Mouse (Mus musculus) ES-E14 (cell line): ENCODE data around the gene Rnf135. TPM values are rescaled to one million over a fixed set of nuclear protein-coding genes. Genes with fewer than 3 reads are reported as not detected.

Experiments used
- DNase-seq: peaks from one replicate; pipeline ENCODE4 v3.0.0-alpha.2; 2013; ENCODE audit warnings: low read depth, low spot score
- H3K27ac ChIP-seq: 2 replicates; pipeline ENCODE4 v1.5.1; 2012; ENCODE audit warnings: low read depth, mild to moderate bottlenecking, low read length, moderate library complexity, mixed read lengths; ENCODE audit not compliant: poor library complexity, insufficient read depth, severe bottlenecking
- H3K36me3 ChIP-seq: 2 replicates; pipeline ENCODE4 v1.6.1; 2012; ENCODE audit warnings: mild to moderate bottlenecking, low read length, moderate library complexity, mixed read lengths; ENCODE audit not compliant: control insufficient read depth, poor library complexity, insufficient read depth, severe bottlenecking
- H3K4me1 ChIP-seq, 2 experiments: fragments of 150-350 bp in 1 of 2; sonication (generic) in 1 of 2; 2 replicates each; pipeline ENCODE4 v1.6.1; 2012; ENCODE audit warnings: low read length in 2 of 2, mild to moderate bottlenecking in 1 of 2, mixed read lengths in 1 of 2; ENCODE audit not compliant: control insufficient read depth in 2 of 2, insufficient read depth in 2 of 2, poor library complexity in 1 of 2
- H3K4me3 ChIP-seq, 2 experiments: fragments of 150-350 bp in 1 of 2; sonication (generic) in 1 of 2; 2 replicates each; pipeline ENCODE4 v1.5.1; 2012; ENCODE audit warnings: low read length in 2 of 2, low read depth in 1 of 2, mild to moderate bottlenecking in 1 of 2, mixed read lengths in 1 of 2; ENCODE audit not compliant: insufficient read depth in 1 of 2, poor library complexity in 1 of 2, severe bottlenecking in 1 of 2
- H3K9ac ChIP-seq: 2 replicates; pipeline ENCODE4 v1.6.1; 2012; ENCODE audit warnings: low read depth, mild to moderate bottlenecking, low read length, mixed read lengths; ENCODE audit not compliant: poor library complexity, insufficient read depth, severe bottlenecking
- H3K9me3 ChIP-seq: fragments of 150-350 bp; sonication (generic); 2 replicates; pipeline ENCODE4 v1.6.1; 2012; ENCODE audit warnings: low read depth, mild to moderate bottlenecking, low read length; ENCODE audit not compliant: control insufficient read depth, insufficient read depth
- CHD2 ChIP-seq: IDR thresholded peaks from 2 replicates; pipeline ENCODE4 v1.6.1; 2014; ENCODE audit warnings: mild to moderate bottlenecking, low read depth, low read length, inconsistent platforms
- HCFC1 ChIP-seq: IDR thresholded peaks from 2 replicates; pipeline ENCODE4 v1.6.1; 2012; ENCODE audit warnings: low read length, inconsistent platforms, borderline replicate concordance; ENCODE audit not compliant: insufficient read depth
- MAFK ChIP-seq: IDR thresholded peaks from 2 replicates; pipeline ENCODE4 v1.6.1; 2014; ENCODE audit warnings: mild to moderate bottlenecking, low read depth, low read length, inconsistent platforms; ENCODE audit not compliant: insufficient read depth
- ZC3H11A ChIP-seq: IDR thresholded peaks from 2 replicates; pipeline ENCODE4 v1.6.1; 2012; ENCODE audit warnings: low read depth, mild to moderate bottlenecking, inconsistent platforms, low read length, borderline replicate concordance
- ZNF384 ChIP-seq: IDR thresholded peaks from 2 replicates; pipeline ENCODE4 v1.6.1; 2012; ENCODE audit warnings: low read depth, low read length, inconsistent platforms
- in situ Hi-C, 2 experiments: fragments of 600-800 bp; cut with MboI; formaldehyde crosslinking; loops; one replicate each; pipeline ENCODE4 v1.15.1; 2025; ENCODE audit warnings: low sequenced_read_pairs in 2 of 2, inconsistent platforms in 1 of 2; ENCODE audit not compliant: unreplicated experiment in 2 of 2
- total RNA-seq: library from RNA; depleted of rRNA; stranded (reverse); fragments of 300-350 nt; gene quantifications from 2 replicates; pipeline ENCODE4 v1.2.3, GENCODE M21; 2012; rRNA removed

Rnf135 gene
- total RNA-seq, 1 experiment, result 3.4 TPM

DNA sequence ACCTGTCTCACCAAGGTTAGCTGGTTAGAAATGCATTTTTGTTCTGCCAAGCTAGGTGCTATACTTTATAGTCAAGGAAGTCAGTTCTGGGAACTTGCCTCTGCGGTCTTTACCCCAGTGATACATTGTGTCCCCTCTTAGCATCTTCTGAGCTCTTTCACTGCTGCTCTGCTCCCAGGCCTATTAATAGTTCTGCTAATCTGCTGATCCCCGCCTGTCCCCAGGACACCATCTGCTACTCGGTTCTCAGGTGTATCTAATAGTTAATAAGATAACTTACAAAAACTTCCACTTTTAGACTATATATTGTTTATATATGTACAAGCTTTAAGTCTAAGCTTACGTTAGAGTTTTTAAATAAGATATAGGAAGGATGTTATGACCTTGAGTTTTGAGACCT, 54.7 kb downstream of the Rnf135 start:
- H3K9ac ChIP-seq, result no peak overlapping the region
- in situ Hi-C loops, result no loop called here
- H3K9me3 ChIP-seq, result no peaks in the 10 kb centered on the region
- H3K27ac ChIP-seq, result no peak overlapping the region
- H3K4me3 ChIP-seq, result no peak overlapping the region
- H3K4me1 ChIP-seq, result no peaks in the 10 kb centered on the region
- no peak for DNase-seq
- H3K36me3 ChIP-seq, result peaks cover 7% of the 10 kb centered on the region
- no peak for TF ChIP-seq CHD2
- TF ChIP-seq ZC3H11A, result no peak
- no peak for TF ChIP-seq MAFK
- TF ChIP-seq ZNF384, result no peak
- TF ChIP-seq HCFC1, result no peak

DNA sequence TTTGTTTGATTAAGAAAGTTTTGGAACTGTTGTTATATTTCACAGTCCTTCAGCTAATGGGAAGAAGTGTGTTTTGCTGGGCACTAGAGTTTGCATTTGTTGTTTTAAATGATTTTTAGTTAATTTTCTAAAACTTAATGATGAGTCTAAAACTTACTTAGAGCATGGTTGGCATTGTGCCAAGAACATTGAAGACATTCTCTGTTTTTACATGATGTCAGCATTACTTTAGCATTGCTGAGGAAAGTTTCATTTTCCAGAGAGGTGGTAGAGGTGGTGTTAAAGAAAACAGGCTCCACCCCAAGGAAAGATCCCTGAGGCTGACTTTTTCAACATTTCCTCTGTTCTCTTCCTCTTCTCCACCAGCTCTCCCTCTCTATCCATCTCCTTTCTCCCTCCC, 63.4 kb downstream of the Rnf135 start:
- in situ Hi-C loops, result no loop called here
- Histone ChIP-seq H3K4me1 (no peaks in the 10 kb centered on the region), H3K27ac (no peak overlapping the region), H3K4me3 (no peak overlapping the region), H3K36me3 (peaks cover 20% of the 10 kb centered on the region), H3K9me3 (no peaks in the 10 kb centered on the region), H3K9ac (no peak overlapping the region)
- TF ChIP-seq HCFC1, result no peak
- TF ChIP-seq ZNF384, result no peak
- TF ChIP-seq ZC3H11A, result no peak
- TF ChIP-seq CHD2, result no peak
- no peak for TF ChIP-seq MAFK
- no peak for DNase-seq

DNA sequence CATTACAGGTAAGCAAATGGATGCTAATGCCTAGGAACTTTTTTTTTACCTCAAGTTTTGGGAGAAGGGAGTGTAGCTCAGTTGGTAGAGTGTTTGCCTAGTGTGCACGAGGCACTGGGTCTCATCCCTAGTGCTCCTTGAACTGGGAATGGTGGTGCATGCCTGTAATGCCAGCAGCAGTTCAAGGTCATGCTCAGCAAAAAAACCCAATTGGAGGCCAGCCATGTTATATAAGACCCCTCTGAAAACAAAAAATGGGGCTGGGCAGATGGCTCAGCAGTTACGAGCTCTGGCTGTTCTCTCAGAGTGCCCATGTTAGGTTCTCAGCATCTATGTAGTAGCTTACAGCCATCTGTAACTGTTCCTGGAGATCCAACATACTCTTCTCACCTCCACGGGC, 64.9 kb downstream of the Rnf135 start:
- H3K4me3 ChIP-seq, result no peak overlapping the region
- no peaks in the 10 kb centered on the region for H3K9me3 ChIP-seq
- peaks cover 15% of the 10 kb centered on the region for H3K36me3 ChIP-seq
- TF ChIP-seq CHD2 (no peak), MAFK (no peak), ZC3H11A (no peak), ZNF384 (no peak), HCFC1 (no peak)
- H3K4me1 ChIP-seq, result no peaks in the 10 kb centered on the region
- DNase-seq, result no peak
- no peak overlapping the region for H3K9ac ChIP-seq
- in situ Hi-C loops, result no loop called here
- H3K27ac ChIP-seq, result no peak overlapping the region

Other genes with a start within 250 kb of the Rnf135 start
- gene Utp6, start 221.5 kb upstream of the Rnf135 start, total RNA-seq, result 54.3 and 79.7 TPM in 2 replicates
- 56.0 and 93.2 TPM in 2 replicates for gene Suz12, start 190.7 kb upstream of the Rnf135 start, total RNA-seq
- 55.3 and 57.3 TPM in 2 replicates for gene Crlf3, start 102.9 kb upstream of the Rnf135 start, total RNA-seq
- gene Atad5, start 94.5 kb upstream of the Rnf135 start, total RNA-seq, result 18.1 and 23.6 TPM in 2 replicates
- 31.1 and 33.3 TPM in 2 replicates for gene Tefm, start 41.7 kb upstream of the Rnf135 start, total RNA-seq
- 2.8 and 5.1 TPM in 2 replicates for gene Adap2, start 29.7 kb upstream of the Rnf135 start, total RNA-seq
- gene Rhot1, start 25.2 kb downstream of the Rnf135 start, total RNA-seq, result 29.1 and 38.8 TPM in 2 replicates
- 1.3 and 2.0 TPM in 2 replicates for gene Rhbdl3, start 117.1 kb downstream of the Rnf135 start, total RNA-seq
- 11.5 and 15.1 TPM in 2 replicates for gene 5730455P16Rik, start 194.2 kb downstream of the Rnf135 start, total RNA-seq
- gene Zfp207, start 199.4 kb downstream of the Rnf135 start, total RNA-seq, result 177 and 201 TPM in 2 replicates
- 71.4 and 106 TPM in 2 replicates for gene Psmd11, start 244.8 kb downstream of the Rnf135 start, total RNA-seq